Mouse (Mus musculus) liver (tissue): Measurements from ENCODE around the gene Ccdc169.

Source experiments
- DNase-seq: peaks from one replicate; pipeline ENCODE4 v3.0.0-alpha.2; 2020; ENCODE audit warnings: mixed read lengths

Gene Ccdc169

GRCm38 (mm10) chr3:55123064-55123463 is 14.1 kb upstream of the Ccdc169 start:
- no peak for DNase-seq

- no peak for DNase-seq
Observed at GRCm38 (mm10) chr3:55129181-55129692, 7.9 kb upstream of the Ccdc169 start.

DNA sequence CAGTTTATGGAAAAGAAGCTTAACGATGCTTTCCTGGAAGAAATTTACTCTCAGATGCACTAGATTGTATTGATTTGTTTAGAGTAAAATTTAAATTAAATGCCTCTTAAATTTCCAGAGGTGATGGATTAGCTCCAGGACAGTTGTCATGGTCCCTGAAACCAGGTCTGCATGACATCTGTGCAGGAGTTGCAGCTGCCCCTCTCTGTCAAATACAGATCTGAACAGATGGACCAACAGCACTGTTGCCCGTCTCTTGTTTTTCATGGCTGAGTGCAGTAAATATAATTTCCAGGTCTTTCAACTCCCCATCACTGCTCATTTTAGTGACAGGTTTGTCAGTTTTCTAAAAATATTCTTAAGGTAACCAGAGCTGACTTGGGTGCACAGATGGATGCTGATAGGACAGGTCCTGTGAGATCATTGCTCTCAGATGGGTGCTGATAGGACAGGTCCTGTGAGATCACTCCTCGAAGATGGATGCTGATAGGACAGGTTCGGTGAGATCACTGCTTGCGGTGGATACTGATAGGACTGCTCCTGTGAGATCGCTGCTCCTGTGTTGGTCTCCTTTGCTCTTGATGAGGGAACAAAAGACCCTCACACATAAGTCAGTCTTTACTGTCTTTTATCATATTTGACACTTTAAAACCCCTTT is 5.4 kb upstream of the Ccdc169 start:
- no peak for DNase-seq

DNA sequence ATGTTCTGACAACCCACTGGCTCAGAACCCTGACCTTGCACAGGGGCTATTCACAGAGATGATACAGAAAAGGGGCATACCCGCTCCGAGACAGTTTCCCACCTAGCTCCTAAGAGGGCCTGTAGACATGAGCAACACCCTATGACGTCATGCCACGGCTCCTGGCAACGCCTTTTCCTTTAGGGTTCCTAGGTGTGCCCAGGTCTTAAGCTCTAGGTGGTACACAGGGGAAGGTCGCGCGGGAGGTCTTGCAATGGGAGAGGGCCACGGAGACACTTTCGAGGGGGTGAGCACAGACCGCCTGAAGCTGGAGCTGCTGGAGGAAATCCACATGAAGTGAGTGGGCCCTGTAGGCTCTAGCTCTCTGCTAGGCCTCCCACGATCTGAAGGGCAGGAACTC is 2.7 kb downstream of the Ccdc169 start:
- DNase-seq = no peak

- no peak for DNase-seq
Observed at GRCm38 (mm10) chr3:55141401-55141800, 4.3 kb downstream of the Ccdc169 start.

- DNase-seq = no peak
Observed at GRCm38 (mm10) chr3:55144916-55145315, 7.8 kb downstream of the Ccdc169 start.

DNA sequence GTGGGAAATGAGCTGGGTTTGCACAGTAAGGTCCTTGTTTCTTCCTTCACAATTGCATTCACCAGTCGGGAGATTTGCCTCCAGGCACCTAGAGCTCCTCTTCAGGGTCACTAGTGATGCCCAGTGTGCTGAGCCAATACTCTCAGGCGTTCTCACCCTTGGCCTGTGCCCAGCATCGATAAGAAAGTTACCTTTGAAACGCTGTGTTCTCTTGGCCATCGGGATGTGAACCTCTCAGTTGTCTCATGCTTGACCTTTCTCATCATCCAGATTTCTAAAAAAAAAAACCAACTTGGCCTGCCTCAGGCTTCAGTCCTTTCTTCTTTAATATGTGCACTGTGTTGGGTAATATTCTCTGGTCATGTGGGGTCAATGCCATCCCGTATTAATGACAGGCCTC is 9.3 kb downstream of the Ccdc169 start:
- DNase-seq = no peak

DNA sequence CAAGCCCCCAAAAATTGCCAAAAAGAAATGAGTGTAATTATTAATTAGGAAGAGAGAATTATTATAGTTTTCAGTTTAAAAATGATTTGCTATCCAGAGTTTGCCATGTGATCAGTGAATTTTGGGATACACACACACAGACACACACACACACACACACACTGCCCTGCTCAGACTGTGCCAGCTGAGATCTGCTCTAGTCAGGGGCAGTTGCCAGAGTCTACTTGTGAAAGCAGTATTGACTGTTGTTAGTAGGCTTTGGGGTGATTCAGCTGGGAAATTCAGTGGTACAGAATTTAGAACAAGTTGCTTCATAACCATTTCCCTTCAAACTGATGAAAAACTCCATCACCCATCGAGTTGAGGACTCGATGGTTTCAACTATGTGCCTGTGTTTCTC is 10.0 kb downstream of the Ccdc169 start:
- no peak for DNase-seq

DNA sequence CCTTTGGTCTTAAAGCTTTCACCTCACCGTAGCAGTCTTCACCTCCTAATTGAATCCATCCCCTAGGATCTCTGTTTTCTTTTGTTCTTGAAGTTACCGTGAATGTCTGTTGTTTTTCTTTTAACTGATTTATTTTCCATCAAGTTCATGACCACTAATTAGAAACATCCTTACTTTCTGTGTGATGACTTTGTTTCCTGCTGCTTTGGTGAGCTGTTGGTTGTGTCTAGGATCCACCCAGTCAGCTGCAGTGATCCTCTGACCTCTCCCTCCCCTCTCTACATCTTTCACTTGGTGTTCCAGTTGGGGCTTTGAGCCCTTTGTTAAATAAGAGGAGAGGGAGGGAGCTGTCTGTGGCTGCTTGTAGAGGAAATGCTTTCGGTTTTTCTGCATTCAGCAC is 11.0 kb downstream of the Ccdc169 start:
- no peak for DNase-seq

- DNase-seq = peak; percentile 13
Observed at GRCm38 (mm10) chr3:55151656-55152433, 14.7 kb downstream of the Ccdc169 start.

GRCm38 (mm10) chr3:55152673-55153334 is 15.7 kb downstream of the Ccdc169 start:
- DNase-seq = no peak

DNA sequence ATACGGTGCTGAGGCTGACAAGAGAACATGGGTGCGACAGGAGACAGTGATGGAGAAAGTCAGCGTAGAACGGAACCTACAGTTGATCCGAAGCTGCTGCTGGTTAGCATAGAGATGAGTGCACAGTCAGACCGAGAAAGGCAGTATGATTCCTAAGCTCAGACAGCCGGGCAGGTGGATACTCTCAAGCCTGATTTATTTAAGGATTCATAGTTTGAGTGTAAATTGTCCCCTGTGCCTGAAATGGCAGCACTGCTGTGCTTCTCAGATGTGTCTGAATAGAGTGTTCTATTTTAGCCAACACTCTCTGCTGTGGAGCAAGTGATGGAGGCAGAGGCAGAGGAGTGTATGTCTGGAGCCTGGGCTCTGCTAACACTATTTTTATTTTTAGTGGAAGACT is 17.0 kb downstream of the Ccdc169 start:
- no peak for DNase-seq

- no peak for DNase-seq
Observed at GRCm38 (mm10) chr3:55157413-55157812, 20.3 kb downstream of the Ccdc169 start.

DNA sequence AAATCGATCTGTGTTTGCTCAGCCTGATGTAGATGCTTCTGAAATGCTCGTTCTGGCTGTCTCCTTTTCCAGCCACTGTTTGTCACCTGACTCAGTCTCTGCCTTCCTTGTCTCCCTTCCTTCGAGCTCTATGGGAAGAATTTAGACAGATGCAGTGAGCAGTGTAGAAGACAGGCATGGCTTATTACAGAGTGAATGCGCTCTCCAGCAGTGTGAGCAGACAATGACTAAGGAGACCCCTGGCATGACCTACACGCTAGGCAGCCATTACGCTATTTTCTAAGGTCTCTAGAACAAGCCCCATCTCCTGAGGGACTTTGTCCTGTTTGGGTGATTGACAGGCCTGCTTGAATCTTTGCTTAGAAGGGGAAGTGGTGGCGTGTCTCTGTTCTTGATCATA is 24.0 kb downstream of the Ccdc169 start:
- DNase-seq = no peak

GRCm38 (mm10) chr3:55163510-55163909 is 26.4 kb downstream of the Ccdc169 start:
- DNase-seq = no peak

DNA sequence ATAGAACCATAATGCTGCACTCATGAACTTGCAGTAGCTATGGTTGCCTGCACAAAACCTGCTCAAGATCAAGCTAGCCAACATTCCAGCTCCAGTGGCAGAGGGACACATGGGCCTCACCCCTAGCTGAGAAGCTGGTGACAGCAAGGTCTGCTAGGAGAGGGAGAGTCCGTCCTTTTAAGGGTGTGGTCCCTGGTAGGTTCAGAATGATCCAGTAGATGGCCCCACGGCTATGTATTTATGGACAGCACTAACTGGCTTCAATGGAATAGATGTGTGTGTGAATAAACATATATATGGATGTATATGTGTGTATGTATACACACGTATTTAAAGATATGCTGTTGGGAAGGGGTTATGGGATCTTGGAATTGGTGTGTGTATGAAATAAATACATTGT is 35.3 kb downstream of the Ccdc169 start:
- no peak for DNase-seq

DNA sequence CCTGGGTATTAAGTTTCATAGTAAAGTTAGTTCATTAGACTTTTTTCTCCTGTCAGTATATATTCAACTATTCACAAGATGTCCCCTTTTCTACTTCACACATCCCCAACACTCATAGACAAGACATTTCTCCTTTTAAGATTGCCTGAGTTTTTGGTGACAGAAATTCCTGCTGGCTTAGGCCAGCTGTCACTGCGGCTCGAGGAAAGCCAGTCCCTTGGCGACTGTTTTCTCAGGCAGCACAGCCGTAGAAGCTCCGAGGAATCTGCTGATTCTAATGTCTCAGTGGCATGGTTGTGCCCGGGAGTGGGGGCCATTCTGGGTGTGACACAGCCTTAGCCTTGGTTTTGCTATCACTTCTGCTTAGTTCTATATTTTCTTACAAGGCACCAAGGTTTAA is 40.1 kb downstream of the Ccdc169 start:
- DNase-seq = no peak

DNA sequence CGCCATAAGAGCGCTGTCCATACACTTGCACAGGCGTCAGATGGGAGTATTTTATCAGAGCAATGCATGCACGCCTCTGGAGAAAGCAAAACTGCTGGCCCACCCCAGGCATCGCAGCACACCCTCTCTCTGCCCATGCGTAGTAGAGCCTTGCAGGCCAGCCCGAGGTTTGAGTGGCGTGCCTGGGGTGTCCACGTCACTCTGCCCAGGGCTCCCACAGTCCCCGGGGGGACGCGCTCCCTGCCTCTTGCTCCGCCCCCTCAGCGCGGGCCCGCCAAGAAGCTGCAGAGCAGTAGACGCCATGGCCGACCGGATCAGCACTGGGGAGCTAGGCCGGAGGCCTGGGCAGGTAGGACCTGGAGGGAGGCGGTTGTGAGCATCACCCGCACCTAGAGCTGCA is 44.6 kb downstream of the Ccdc169 start, which contains the start of gene Sohlh2:
Sohlh2 (plus strand) TSS at position 263 of the 400 bp plus-strand sequence.
- no peak for DNase-seq

GRCm38 (mm10) chr3:55191668-55192067 is 54.5 kb downstream of the Ccdc169 start:
- DNase-seq = no peak

GRCm38 (mm10) chr3:55193351-55193750 is 56.2 kb downstream of the Ccdc169 start:
- no peak for DNase-seq

DNA sequence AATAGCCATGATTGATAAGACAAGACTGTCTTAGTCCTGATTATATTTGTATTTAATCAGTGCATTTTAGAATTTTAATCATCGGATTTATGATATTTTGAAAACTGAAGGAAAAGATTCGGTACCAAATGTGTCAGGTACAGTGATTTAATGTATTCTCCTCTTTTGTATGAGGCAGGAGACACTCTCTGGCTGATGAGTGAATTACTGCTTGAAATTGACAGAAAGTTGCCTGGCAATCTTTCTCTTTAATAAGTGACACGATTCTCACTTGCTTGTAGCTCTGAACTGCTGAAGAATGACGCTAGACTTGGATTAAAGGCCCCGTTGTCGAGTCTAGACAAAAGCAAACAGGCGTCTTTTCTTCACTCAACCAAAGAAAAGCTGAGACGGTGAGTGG is 57.7 kb downstream of the Ccdc169 start:
- DNase-seq = no peak

DNA sequence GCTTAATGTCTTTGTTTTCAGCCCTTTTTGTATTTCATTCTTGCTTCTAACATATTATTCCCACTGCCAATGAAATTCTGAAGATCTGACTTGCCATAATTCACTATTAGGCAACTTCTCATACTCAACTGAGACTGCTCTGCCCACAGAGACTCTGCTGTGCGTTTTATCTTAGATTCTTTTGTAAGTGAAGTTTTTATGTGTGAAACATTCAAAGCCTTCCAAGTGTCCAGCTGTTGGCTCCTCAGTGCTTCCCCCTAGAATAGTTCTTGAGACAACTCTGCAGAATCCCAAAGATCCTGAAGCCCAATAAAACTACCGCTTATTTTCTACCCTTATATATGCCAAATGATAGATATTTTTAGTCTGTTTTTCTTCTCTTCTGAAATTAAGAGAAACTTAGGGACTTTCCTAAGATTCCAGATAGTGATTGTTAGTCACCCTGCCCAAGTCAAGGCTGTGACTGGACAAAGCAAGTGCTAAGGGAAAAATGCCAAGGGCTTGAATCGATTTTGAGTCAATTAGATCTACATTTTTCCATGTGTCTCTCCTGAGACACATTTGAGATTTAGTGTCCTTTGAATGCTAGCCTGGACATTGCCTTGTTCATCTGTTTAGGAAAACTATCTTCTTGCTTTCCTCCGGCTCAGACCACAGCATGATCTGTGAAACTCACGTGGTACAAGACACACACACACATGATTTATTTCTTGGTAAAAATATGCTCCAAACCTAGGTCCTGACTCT is 58.6 kb downstream of the Ccdc169 start:
- DNase-seq = no peak

- no peak for DNase-seq
Observed at GRCm38 (mm10) chr3:55196328-55196710, 59.2 kb downstream of the Ccdc169 start.
